Mouse (Mus musculus) embryonic facial prominence, embryonic 15.5 days (tissue): ENCODE data around the gene Adsl. TPM values are rescaled to one million over a fixed set of nuclear protein-coding genes. Genes with fewer than 3 reads are reported as not detected.

Experiments used
- ATAC-seq: fragments of 200-750 bp; cut with Nextera tagmentation; 2 replicates; pipeline ENCODE4 v1.8.0; 2017; ENCODE audit warnings: low read depth, moderate TSS enrichment; ENCODE audit not compliant: insufficient number of reproducible peaks, low FRiP score, low TSS enrichment
- H3K27ac ChIP-seq: fragments of 300-500 bp; sonication (generic); replicated peaks from 2 replicates; pipeline ENCODE4 v1.5.1; 2015; ENCODE audit warnings: mild to moderate bottlenecking, inconsistent platforms
- H3K27me3 ChIP-seq: fragments of 300-500 bp; sonication (generic); 2 replicates; pipeline ENCODE4 v1.6.1; 2015; ENCODE audit warnings: inconsistent platforms
- H3K36me3 ChIP-seq: fragments of 300-500 bp; sonication (generic); 2 replicates; pipeline ENCODE4 v1.6.1; 2015; ENCODE audit warnings: mild to moderate bottlenecking, inconsistent platforms
- H3K4me1 ChIP-seq: fragments of 300-500 bp; sonication (generic); 2 replicates; pipeline ENCODE4 v1.6.1; 2015; ENCODE audit warnings: inconsistent platforms
- H3K4me2 ChIP-seq: fragments of 300-500 bp; sonication (generic); replicated peaks from 2 replicates; pipeline ENCODE4 v1.6.1; 2015; ENCODE audit warnings: mild to moderate bottlenecking, inconsistent platforms
- H3K4me3 ChIP-seq: fragments of 300-500 bp; sonication (generic); replicated peaks from 2 replicates; pipeline ENCODE4 v1.5.1; 2015; ENCODE audit warnings: mild to moderate bottlenecking, inconsistent platforms
- H3K9ac ChIP-seq: fragments of 300-500 bp; sonication (generic); 2 replicates; pipeline ENCODE4 v1.6.1; 2015; ENCODE audit warnings: inconsistent platforms
- H3K9me3 ChIP-seq: fragments of 300-500 bp; sonication (generic); replicated peaks from 2 replicates; pipeline ENCODE4 v1.6.1; 2016; ENCODE audit warnings: inconsistent platforms
- WGBS: fragments of 180-500 bp; shearing (Covaris S2); methylation state at CpG from one replicate; pipeline ENCODE4 v1.1.7; 2015; 5-methylcytosine and 5-hydroxymethylcytosine counted together
- polyA plus RNA-seq: library from polyadenylated mRNA; unstranded; fragments of >200 nt; fragmentation: Nextera tagmentation; extraction: Ambion mirVana; gene quantifications from 2 replicates; pipeline ENCODE4 v1.2.1, GENCODE M21; 2015

The Adsl gene
- polyA plus RNA-seq, 1 experiment from 2014 or later: 136 TPM

- Histone ChIP-seq H3K9ac (no peak overlapping the region), H3K4me2 (no peak overlapping the region), H3K4me1 (no peaks in the 10 kb centered on the region), H3K27ac (no peak overlapping the region), H3K9me3 (no peaks in the 10 kb centered on the region), H3K4me3 (no peak overlapping the region), H3K27me3 (no peaks in the 10 kb centered on the region), H3K36me3 (no peaks in the 10 kb centered on the region)
- 84% methylated on average over 4 of the region's 4 CpGs for WGBS
- ATAC-seq: no peak
These were observed 32.9 kb downstream of the Adsl start for GRCm38 (mm10) chr15:80981176-80981575.

GRCm38 (mm10) chr15:80983264-80983663 is 35.0 kb downstream of the Adsl start:
- H3K4me1 ChIP-seq: no peaks in the 10 kb centered on the region
- no peak for ATAC-seq
- H3K27me3 ChIP-seq: no peaks in the 10 kb centered on the region
- H3K9ac ChIP-seq: no peak overlapping the region
- no peak overlapping the region for H3K4me3 ChIP-seq
- no peak overlapping the region for H3K27ac ChIP-seq
- no peaks in the 10 kb centered on the region for H3K36me3 ChIP-seq
- H3K4me2 ChIP-seq: no peak overlapping the region
- 74% methylated on average over 2 of the region's 2 CpGs for WGBS
- no peaks in the 10 kb centered on the region for H3K9me3 ChIP-seq

DNA sequence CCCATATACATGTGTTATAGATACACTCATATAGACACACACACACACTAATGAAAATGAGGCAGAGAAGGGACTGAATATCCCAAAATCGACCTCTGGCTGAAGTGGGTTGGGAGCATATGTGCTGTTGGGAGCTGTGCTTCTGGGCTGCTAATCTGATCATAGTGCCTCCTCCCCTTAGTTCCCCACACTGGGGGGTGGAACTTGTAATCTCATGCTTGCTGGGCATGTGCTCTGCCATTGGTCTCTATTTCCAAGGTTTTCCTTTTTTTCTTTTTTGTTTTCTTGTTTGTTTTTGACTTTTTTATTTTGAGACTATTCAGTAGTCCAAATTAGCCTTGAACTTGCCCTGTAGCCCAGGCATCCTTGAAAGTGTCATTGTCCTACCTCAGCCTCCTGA is 40.0 kb downstream of the Adsl start:
- Histone ChIP-seq H3K9ac (no peak overlapping the region), H3K4me1 (no peaks in the 10 kb centered on the region), H3K27me3 (no peaks in the 10 kb centered on the region), H3K36me3 (no peaks in the 10 kb centered on the region), H3K4me2 (no peak overlapping the region), H3K9me3 (no peaks in the 10 kb centered on the region), H3K4me3 (no peak overlapping the region), H3K27ac (no peak overlapping the region)
- WGBS: 38% methylated on average over 1 of the region's 1 CpGs
- ATAC-seq: no peak

- H3K27me3 ChIP-seq: no peaks in the 10 kb centered on the region
- H3K4me1 ChIP-seq: no peaks in the 10 kb centered on the region
- no peaks in the 10 kb centered on the region for H3K9me3 ChIP-seq
- H3K4me3 ChIP-seq: no peak overlapping the region
- 54% methylated on average over 3 of the region's 3 CpGs for WGBS
- 0 out of 2 replicates have a peak overlapping the region, but pooled peaks have one; percentile 22 for H3K27ac ChIP-seq
- no peak overlapping the region for H3K4me2 ChIP-seq
- no peak for ATAC-seq
- H3K9ac ChIP-seq: no peak overlapping the region
- no peaks in the 10 kb centered on the region for H3K36me3 ChIP-seq
These were observed 41.4 kb downstream of the Adsl start for GRCm38 (mm10) chr15:80989712-80990111.

GRCm38 (mm10) chr15:80994959-80995358 is 46.7 kb downstream of the Adsl start:
- no peak for ATAC-seq
- H3K9ac ChIP-seq: no peak overlapping the region
- no peak overlapping the region for H3K4me3 ChIP-seq
- H3K4me1 ChIP-seq: no peaks in the 10 kb centered on the region
- no peak overlapping the region for H3K4me2 ChIP-seq
- no peaks in the 10 kb centered on the region for H3K36me3 ChIP-seq
- H3K27me3 ChIP-seq: no peaks in the 10 kb centered on the region
- 82% methylated on average over 5 of the region's 5 CpGs for WGBS
- no peaks in the 10 kb centered on the region for H3K9me3 ChIP-seq
- no peak overlapping the region for H3K27ac ChIP-seq

DNA sequence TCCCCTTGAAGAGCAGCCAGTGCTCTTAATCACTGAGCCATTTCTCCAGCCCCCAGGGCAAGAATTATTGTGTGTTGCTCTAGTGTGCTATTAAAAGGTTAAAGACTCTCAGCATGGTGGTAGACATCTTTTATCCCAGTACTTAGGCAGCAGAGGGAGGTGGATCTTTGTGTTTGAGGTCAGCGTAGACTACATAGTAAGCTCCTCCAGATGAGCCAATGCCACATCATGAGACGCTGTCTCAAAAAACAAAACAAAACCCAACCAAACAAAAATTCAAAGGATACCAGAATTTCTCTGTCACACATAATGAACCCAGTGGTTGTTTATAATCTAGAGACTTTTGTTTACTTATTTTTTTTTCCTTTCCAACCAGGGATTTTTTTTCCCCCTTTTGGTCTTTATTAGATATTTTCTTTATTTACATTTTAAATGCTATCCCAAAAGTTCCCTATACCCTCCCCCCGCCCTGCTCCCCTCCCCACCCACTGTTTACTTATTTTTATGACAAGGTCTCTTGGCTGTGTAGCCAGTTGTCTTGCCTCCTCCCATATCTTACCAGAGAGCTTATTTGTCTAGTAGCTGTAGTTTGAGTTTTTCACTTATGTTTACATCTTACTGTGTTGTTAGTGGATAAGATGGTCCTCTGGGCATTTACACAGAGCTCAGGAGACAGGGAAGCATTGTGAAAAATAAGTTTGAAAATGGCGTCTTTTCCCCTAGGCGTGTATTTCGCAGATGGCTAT is 48.0 kb downstream of the Adsl start:
- no peak overlapping the region for H3K4me2 ChIP-seq
- H3K36me3 ChIP-seq: no peaks in the 10 kb centered on the region
- no peak overlapping the region for H3K9ac ChIP-seq
- H3K27me3 ChIP-seq: no peaks in the 10 kb centered on the region
- no peak for ATAC-seq
- H3K27ac ChIP-seq: no peak overlapping the region
- no peaks in the 10 kb centered on the region for H3K9me3 ChIP-seq
- H3K4me1 ChIP-seq: no peaks in the 10 kb centered on the region
- H3K4me3 ChIP-seq: no peak overlapping the region
- WGBS: 70% methylated on average over 6 of the region's 6 CpGs

GRCm38 (mm10) chr15:80997077-80997476 is 48.8 kb downstream of the Adsl start:
- Histone ChIP-seq H3K36me3 (no peaks in the 10 kb centered on the region), H3K9me3 (no peaks in the 10 kb centered on the region), H3K4me2 (no peak overlapping the region), H3K27me3 (no peaks in the 10 kb centered on the region), H3K4me3 (no peak overlapping the region), H3K27ac (no peak overlapping the region; the same call in 1 of the 2 replicates), H3K4me1 (no peaks in the 10 kb centered on the region), H3K9ac (no peak overlapping the region)
- no peak for ATAC-seq
- 28% methylated on average over 1 of the region's 1 CpGs for WGBS

DNA sequence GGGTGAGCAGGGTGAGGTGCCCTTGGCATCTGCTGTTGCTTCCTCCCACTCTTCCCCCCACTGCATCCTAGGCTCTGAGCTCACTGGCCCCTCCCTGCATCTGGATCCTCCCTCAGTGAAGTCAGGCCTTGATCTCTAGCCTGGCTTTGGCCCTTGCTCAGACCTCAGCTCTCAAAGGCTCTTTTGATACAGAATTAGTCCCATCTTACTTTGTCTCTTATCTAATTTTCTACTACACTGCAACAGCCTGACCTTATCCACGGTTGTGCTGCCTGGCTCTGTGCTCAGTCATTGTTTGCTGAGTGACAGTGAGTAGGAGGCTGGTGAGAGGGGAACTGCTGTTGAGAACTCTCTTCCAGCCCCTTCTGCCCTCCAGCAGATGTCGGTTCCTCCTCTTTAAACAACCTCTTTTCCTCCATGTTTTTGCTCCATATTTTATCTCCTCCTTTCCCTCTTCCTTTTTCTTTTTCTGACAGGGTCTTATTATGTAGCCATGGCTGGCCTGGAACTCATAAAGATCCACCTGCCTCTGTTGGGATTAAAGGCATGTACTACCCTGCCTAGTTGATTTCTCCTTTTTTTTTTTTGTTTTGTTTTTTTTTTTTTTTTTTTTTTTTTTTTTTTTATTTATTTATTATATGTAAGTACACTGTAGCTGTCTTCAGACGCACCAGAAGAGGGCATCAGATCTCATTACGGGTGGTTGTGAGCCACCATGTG is 52.3 kb downstream of the Adsl start:
- 45% methylated on average over 4 of the region's 4 CpGs for WGBS

GRCm38 (mm10) chr15:81006127-81006735 is 57.9 kb downstream of the Adsl start:
- H3K4me3 ChIP-seq: no peak overlapping the region
- no peaks in the 10 kb centered on the region for H3K4me1 ChIP-seq
- 72% methylated on average over 10 of the region's 10 CpGs for WGBS
- H3K9me3 ChIP-seq: no peaks in the 10 kb centered on the region
- H3K9ac ChIP-seq: 0 out of 2 replicates have a peak overlapping the region, but pooled peaks have one; percentile 6
- H3K36me3 ChIP-seq: peaks cover 34% of the 10 kb centered on the region
- no peak overlapping the region for H3K4me2 ChIP-seq
- H3K27me3 ChIP-seq: no peaks in the 10 kb centered on the region
- ATAC-seq: no peak
- no peak overlapping the region for H3K27ac ChIP-seq

More for the DNA sequence above, 52.3 kb downstream of the Adsl start:
- no peaks in the 10 kb centered on the region for H3K27me3 ChIP-seq
- ATAC-seq: no peak
- peaks cover 4% of the 10 kb centered on the region; the same call in 1 of the 2 replicates for H3K36me3 ChIP-seq
- no peak overlapping the region for H3K4me2 ChIP-seq
- H3K27ac ChIP-seq: no peak overlapping the region
- H3K4me3 ChIP-seq: no peak overlapping the region
- no peaks in the 10 kb centered on the region for H3K4me1 ChIP-seq
- no peaks in the 10 kb centered on the region for H3K9me3 ChIP-seq
- no peak overlapping the region for H3K9ac ChIP-seq

GRCm38 (mm10) chr15:81007339-81007738 is 59.0 kb downstream of the Adsl start:
- no peaks in the 10 kb centered on the region for H3K27me3 ChIP-seq
- no peak for ATAC-seq
- no peak overlapping the region for H3K27ac ChIP-seq
- H3K4me1 ChIP-seq: no peaks in the 10 kb centered on the region
- H3K4me3 ChIP-seq: no peak overlapping the region
- WGBS: 90% methylated on average over 9 of the region's 9 CpGs
- H3K9me3 ChIP-seq: no peaks in the 10 kb centered on the region
- H3K36me3 ChIP-seq: peaks cover 45% of the 10 kb centered on the region
- no peak overlapping the region for H3K4me2 ChIP-seq
- H3K9ac ChIP-seq: no peak overlapping the region

DNA sequence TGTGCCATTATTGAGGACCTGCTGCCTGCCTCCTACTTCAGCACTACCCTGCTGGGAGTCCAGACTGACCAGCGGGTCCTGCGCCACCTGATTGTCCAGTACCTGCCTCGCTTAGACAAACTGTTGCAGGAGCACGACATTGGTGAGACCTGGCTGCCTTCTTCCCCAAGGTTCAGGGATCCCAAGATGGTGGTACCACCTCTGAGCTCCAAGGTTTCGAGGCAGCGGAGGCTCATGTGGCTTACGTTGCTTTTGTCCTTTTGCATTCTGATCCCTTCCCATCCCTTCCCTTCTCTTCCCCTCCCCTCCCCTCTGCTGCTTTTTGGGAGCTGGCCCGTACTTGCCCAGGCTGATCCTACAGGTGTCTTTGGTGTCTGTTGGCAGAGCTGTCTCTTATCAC is 59.6 kb downstream of the Adsl start:
- no peak for ATAC-seq
- Histone ChIP-seq H3K4me1 (no peaks in the 10 kb centered on the region), H3K36me3 (peaks cover 51% of the 10 kb centered on the region), H3K4me3 (no peak overlapping the region), H3K9me3 (no peaks in the 10 kb centered on the region), H3K4me2 (no peak overlapping the region), H3K27me3 (no peaks in the 10 kb centered on the region), H3K9ac (no peak overlapping the region), H3K27ac (no peak overlapping the region)
- WGBS: 75% methylated on average over 8 of the region's 8 CpGs
